Mouse (Mus musculus): ENCODE results near the gene Camk2b.
A peak's percentile ranks its signal among the peaks of the same experiment; 100 is the strongest.
"Not testable (repeated sequence)": the region's sequence is repeated elsewhere in the genome, so short reads cannot be mapped to it uniquely, and the experiment has no call there.

Camk2b gene

DNA sequence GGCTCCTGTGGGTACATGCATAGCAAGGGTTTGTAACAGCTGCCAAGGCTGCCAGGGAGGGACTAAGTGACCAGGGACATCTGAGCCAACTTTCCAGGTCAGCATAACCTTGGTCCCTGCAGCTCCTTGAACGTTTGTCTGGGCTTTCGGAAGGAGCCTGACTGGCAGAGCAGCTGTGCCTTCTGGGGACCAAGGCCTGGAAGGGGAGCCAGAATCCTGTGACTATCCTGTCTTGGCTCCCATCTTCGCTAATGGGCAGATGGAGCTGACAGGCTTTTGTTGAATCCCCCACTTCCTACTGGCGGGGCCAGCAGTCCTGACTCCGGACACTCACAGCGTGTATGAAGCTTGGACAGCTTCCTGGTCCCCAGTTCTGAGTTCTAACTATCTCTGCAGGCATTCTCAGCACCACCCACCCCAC lies 51.1 kb downstream of the Camk2b start:
- DNase-seq (ENCODE audit: low spot score in 2 of 2), result no peak

DNA sequence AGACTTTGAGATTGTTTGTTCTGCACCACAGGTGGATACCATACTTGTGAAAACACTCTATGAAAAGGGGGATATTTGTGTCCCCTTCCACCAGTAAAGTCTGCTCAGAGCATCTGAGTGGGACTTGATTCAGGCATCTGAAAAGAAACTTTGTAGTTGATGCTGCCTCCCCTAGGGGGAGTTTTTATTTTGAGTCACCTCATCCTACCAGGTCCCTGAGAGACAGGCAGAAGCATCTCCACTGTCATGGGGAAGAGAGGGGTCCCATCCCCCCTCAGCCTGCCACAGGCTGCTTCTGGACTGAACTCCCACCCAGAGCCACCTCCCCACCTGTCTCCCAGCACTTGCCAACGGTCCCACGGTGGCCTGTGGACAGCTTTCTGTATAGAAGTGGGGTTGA lies 52.8 kb downstream of the Camk2b start:
- no peak for DNase-seq (ENCODE audit: low spot score in 2 of 2)

DNA sequence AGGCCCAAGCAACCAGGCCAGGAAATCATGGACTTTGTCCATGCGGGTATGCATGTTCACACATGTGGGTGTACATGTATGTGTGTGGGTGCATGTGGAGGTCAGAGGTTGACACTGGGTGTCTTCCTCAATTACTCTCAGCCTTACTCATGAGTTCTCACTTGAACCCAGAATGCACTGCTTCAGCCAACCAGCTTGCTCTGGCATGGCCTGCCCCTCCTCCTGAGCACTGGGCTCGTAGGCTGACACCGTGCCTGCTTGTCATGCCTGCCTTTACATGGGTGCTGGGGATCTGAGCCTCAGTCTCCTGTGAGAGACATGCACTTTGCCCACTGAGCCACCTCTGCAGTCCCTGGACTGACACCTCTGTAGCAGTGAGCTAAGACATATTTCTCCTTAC lies 54.3 kb downstream of the Camk2b start:
- no peak for DNase-seq (ENCODE audit: low spot score in 2 of 2)

DNA sequence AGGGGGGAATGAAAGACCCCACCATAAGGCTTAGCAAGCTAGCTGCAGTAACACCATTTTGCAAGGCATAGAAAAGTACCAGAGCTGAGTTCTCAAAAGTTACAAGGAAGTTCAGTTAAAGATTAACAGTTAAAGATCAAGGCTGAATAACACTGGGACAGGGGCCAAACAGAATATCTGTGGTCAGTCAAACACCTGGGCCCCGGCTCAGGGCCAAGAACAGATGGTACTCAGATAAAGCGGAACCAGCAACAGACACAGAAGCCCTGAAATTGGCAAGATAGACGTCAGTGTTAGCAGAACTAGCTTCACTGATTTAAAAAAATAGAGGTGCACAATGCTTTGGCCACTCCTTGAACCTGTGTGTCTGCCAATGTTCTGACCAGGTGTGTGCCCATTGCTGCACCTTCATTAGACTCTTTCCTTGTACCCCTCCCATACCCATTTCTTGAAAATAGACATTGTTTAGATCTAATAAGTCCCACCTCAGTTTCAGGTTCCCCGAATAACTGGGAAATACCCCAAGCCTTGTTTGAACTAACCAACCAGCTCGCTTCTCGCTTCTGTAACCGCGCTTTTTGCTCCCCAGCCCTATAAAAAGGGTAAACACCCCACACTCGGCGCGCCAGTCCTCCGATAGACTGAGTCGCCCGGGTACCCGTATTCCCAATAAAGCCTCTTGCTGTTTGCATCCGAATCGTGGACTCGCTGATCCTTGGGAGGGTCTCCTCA lies 55.2 kb downstream of the Camk2b start:
- not testable (repeated sequence) for DNase-seq (ENCODE audit: low spot score in 2 of 2)

DNA sequence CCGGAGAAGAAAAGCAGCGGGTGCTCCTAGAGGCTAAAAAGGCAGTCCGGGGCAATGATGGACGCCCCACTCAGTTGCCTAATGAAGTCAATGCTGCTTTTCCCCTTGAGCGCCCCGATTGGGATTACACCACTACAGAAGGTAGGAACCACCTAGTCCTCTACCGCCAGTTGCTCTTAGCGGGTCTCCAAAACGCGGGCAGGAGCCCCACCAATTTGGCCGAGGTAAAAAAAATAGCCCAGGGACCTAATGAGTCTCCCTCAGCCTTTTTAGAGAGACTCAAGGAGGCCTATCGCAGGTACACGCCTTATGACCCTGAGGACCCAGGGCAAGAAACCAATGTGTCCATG lies 58.4 kb downstream of the Camk2b start:
- DNase-seq (ENCODE audit: low spot score in 2 of 2), result not testable (repeated sequence)

DNA sequence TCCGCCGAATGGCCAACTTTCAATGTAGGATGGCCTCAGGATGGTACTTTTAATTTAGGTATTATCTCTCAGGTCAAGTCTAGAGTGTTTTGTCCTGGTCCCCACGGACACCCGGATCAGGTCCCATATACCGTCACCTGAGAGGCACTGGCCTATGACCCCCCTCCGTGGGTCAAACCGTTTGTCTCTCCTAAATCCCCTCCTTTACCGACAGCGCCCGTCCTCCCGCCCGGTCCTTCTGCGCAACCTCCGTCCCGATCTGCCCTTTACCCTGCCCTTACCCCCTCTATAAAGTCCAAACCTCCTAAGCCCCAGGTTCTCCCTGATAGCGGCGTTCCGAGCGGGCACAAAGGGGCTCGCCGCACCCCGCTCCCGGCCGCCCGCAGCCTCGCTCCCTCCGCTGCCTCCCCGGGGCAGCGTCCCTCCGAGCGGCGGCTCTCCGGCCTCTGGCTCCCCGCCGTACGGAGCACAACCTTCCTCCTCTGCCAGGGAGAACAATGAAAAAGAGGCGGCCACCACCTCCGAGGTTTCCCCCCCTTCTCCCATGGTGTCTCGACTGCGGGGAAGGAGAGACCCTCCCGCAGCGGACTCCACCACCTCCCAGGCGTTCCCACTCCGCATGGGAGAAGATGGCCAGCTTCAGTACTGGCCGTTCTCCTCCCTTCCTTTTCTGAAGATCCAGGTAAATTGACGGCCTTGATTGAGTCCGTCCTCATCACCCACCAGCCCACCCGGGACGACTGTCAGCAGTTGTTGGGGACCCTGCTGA lies 59.0 kb downstream of the Camk2b start:
- not testable (repeated sequence) for DNase-seq (ENCODE audit: low spot score in 2 of 2)

DNA sequence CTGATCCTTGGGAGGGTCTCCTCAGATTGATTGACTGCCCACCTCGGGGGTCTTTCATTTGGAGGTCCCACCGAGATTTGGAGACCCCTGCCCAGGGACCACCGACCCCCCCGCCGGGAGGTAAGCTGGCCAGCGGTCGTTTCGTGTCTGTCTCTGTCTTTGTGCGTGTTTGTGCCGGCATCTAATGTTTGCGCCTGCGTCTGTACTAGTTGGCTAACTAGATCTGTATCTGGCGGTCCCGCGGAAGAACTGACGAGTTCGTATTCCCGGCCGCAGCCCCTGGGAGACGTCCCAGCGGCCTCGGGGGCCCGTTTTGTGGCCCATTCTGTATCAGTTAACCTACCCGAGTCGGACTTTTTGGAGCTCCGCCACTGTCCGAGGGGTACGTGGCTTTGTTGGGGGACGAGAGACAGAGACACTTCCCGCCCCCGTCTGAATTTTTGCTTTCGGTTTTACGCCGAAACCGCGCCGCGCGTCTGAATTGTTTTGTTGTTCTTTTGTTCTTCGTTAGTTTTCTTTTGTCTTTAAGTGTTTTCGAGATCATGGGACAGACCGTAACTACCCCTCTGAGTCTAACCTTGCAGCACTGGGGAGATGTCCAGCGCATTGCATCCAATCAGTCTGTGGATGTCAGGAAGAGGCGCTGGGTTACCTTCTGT lies 59.7 kb downstream of the Camk2b start:
- not testable (repeated sequence) for DNase-seq (ENCODE audit: low spot score in 2 of 2)

DNA sequence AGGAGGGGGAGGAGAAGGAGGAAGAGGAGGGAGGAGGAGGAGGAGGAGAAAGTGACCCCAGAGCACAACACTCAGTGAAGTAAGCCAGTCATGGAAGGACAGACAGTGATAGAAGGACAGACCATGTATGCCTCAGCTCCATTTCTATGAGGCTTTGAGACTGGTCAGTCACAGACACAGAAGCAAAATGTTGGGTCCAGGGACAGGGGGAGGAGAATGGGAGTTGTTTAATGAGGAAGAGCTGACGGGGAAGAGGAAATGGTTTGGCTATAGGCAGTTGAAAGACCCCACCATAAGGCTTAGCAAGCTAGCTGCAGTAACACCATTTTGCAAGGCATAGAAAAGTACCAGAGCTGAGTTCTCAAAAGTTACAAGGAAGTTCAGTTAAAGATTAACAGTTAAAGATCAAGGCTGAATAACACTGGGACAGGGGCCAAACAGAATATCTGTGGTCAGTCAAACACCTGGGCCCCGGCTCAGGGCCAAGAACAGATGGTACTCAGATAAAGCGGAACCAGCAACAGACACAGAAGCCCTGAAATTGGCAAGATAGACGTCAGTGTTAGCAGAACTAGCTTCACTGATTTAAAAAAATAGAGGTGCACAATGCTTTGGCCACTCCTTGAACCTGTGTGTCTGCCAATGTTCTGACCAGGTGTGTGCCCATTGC lies 60.7 kb downstream of the Camk2b start:
- DNase-seq (ENCODE audit: low spot score in 2 of 2), result not testable (repeated sequence)

DNA sequence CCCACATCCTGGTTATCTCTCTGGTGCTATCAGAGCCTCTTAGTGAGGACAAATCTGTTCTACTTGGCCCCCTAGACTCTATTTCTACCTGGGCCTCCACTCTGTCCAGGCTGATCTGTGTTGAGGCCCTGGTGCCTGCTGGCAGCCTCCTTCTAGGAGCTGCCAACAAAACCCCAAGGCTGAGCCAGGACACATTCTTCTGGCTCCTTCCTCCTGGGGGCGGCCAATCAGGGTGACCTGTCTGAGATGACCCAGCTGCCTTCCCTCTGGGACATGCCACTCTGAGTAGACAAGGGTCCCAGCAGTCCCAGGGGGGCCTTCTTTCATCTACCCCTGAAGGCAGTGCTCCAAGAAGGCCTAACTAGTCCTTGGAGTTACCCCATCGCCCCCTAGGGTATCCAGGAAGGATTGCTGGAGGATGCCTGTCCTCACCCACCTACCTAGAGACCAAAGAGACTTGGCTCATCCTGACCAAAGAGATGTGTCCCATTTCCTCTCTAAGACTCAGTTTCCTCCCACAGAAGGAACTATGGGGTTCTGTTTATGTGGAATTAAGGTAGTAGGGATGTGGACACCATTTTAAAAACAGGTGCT lies 63.0 kb downstream of the Camk2b start:
- DNase-seq (ENCODE audit: low spot score in 2 of 2), result no peak

DNA sequence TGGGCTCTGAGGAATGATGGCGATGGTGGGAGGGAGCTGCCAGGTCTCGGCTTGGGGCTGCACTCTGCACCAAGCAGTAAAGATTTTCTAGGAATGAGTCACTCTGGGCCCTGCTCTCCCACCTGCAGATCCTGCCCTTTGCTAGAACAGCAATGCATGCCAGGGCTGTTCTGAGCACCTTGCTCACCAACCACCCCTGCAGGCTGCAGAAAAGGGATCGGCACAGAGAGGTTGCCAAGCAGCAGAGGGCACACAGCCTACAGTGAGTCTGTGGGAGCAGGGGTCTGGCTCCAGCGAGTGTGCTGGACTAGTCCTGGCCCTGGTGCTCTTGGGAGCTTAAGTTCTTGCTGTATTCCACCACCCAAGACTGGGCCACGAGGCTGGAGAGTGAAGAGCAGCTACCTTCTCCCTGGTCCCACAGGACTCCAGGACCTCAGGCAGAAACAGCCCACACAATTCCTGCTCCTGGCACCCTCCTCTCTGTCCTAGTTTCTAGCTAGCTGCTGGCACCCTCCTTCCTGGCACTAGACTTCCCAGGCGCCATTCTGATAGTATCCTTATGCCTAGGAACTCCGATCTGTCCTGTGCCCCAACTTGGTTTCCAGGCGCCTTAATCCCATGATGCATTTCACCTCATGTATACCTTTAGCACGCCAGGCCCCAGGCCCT lies 64.0 kb downstream of the Camk2b start:
- DNase-seq (ENCODE audit: low spot score in 2 of 2), result no peak

DNA sequence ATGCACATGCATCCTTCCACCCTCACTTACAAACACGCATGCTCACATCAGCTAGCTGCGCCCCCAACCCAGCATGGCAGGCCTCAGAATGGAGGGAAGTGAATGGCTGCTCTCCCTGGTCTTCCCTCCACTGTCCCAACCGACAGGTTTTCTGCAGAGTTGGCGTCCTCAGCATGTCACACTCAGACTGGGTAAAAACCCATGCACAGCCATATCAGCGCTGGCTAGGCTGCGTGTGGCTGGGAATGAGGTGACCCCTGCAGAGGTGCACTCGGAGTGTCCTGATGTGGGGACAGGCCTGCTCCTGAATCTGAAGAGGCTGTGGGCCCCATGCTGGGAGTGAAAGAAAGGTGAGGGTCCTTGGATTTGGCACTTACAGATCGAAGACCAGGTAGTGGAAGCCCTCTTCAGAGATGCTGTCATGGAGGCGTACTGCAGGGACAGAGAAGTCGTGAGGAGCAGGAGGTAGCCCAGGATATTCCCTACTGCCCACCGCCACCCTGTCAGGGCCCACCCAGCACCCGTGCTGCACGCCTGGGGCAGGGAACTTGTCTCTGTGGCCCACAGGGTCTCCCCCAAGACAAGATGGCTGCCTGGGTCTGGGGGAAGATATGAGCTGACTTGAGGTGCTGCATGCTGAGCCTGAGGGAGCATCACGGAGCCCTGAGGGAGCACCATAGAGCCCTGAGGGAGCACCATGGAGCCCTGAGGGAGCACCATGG lies 65.0 kb downstream of the Camk2b start:
- peak in 1 of 2 experiments; percentile 34 for DNase-seq (ENCODE audit: low spot score in 2 of 2)

DNA sequence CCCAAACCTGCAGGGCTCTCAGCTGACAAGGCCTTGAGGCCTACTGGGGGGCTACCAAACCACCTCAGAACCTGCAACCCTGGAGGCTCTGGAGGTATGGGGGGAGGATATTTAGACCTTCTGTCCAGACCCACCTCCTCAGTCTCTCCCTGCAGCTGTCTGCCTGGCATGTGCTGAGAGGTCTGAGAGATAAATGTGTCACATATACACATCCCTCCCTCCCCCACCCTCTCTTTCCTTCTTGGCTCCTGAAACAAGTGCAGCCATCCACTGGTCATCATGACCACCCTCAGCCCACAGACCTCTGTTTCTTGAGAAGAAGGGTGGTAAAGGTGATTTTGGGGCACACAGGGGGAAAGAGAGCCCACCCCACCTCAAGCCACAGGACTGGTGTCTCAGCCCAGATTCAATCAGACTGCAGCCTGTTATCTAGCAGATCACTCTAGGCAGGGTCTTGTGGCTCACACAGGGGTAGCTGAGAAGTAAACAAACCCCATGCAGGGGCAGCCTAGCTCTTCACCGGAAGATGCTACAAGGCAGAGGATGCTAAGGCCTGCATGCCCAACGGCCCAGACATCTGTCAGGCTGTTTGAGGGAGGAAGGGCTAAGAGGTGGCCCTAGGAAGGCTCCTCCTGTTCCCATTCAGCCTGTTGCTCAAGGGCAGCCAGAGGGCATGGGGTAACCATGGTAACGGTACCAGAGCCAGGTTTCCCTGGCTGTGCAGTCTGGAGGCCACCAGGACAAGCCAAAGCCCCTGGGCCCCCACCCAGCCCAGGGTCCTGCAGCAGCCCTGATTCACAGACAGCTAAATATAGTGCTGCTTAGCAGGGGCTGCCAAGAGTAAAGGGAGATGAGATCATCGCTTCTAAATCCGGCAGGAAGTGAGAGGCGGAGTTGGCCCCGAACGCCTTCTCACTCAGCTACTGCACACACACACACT lies 66.1 kb downstream of the Camk2b start:
- DNase-seq (ENCODE audit: low spot score in 2 of 2), result peak; percentile 78 to 91

DNA sequence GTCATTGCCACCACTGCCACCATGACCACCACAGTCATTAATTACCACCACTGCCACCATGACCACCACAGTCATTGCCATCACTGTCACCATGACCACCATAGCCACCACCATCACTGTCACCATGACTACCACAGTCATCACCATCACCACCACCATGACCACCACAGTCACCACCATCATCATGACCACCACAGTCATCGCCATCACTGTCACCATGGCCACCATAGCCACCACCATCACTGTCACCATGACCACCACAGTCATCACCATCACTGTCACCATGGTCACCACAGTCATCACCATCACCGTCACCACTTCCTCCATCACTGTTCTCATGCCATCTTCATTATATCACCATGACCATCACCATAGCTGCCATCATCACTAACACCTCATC lies 67.7 kb downstream of the Camk2b start:
- DNase-seq (ENCODE audit: low spot score in 2 of 2), result no peak

DNA sequence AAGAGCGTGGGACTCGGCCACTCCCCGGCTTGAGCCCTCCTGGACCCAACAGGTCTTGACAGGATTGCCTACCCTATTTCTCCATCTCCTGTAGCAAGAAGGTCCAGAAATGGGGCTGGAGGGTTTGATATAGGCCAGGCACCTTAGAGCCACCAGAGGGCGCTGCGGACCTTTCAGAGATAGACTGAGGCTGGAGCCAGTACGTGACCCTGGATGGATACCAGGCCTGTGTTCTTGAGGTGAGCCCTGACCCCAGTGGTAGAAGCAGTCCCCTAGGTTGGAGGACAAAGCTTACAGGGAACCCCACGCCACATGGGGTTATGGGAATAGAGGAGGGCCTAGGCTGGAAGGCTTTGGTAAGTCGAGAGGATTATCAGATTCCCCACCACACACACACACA lies 70.2 kb downstream of the Camk2b start:
- peak; percentile 61 to 72 for DNase-seq (ENCODE audit: low spot score in 2 of 2)

DNA sequence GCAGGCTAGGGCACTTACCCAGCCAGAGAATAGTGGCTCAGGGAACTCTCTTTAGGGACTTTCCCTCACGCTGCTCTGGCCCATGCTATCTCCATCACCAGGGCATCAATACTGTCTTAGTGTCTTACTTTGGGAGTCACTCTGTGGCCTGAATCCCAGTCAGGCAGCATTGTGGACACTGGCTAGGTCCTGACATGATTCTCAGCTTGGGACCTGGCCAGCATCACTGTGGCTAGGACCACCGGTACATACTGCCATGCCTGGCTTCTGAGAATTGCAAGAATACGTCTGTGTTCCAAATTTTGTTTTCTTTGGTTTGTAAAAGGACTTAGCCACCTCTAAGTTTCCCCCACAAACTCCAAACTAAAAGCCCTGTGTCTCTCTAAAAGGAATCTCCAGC lies 71.3 kb downstream of the Camk2b start:
- DNase-seq (ENCODE audit: low spot score in 2 of 2), result no peak

DNA sequence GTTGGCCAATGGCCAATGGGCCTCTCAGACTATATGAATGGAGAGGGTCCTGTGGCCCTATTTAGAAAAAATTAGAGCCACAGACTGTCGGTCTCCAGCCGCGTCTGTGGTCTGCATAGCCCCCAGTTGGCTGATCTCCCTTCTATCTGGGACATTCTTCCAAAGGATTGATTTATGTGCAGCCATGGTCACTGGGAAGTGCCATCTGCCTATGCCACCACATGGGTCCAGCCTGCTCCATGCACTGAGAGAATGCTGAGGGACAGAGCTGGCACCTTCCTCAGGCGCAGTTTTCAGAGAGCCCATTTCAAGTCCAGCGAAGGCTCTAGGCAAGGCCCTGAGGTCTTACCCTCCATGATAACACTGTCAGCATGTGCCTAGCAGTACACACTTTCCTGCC lies 72.0 kb downstream of the Camk2b start:
- DNase-seq (ENCODE audit: low spot score in 2 of 2), result no peak

DNA sequence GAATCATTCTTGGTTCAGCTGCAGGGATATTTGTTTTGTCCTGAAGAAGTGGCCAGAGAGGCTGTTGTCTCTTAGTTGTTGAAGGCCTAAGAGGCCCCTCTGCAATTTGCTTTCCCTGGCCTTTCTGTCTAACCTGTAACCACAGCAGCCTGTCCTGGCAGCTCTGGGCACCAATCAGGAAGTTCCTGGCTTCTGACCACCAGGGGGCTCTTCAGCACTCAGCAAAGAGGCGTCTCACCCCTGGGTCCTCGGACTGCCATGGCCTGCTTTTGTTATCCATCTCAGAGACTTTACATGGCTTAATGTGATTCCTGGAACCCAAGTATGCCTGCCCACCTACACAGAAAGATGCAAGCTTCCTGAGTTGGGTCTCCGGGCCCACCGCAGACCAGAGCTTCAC lies 75.3 kb downstream of the Camk2b start:
- no peak for DNase-seq (ENCODE audit: low spot score in 2 of 2)

DNA sequence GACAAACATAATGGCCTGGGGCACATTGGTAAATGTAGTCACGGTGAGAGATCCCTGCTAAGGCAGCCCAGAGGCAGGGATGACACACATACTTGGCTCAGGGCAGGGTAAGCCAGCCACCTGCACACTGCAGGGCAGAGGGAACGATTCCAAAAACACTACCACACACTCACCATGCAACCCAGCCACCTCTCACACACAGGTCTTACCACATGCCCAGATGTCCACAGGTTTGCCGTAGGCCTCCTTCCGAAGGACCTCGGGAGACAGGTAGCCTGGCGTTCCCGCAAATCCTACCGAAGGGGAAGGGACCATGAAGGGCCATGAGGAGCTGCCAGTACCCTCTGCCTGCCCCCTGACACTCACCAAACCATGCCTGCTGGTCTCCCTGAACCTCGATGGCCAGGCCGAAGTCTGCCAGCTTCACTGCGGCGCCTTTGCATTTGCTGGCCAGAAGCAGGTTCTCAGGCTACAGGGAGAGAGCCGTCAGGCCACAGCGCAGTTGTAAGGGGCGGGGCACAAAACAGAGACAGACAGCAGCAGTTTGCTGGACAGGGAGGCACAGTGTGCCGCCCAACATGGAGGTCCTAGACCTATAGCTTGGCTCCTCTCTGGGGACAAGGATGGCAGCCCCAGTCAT lies 76.1 kb downstream of the Camk2b start:
- DNase-seq (ENCODE audit: low spot score in 2 of 2), result no peak

DNA sequence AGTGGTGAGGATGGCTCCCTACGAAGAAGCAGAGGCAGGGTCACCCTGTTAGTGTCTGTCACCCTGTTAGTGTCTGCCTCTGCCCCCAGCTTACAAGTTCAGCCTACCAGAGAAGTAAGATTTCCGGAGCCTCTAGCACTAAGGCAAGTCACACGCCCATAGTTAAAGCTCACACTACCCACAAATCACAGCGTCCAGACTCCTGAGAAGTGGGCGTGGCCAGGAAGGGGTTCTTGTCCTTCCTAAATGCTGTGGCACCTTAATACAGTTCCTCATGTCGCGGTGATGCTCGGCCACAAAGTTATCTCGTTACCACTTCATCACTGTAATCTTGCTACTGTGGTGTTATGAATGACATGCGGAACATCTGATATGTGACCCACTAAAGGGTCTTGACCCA lies 78.0 kb downstream of the Camk2b start:
- DNase-seq (ENCODE audit: low spot score in 2 of 2), result no peak

All from frontal cortex, postnatal 10 days (tissue).